Mouse (Mus musculus): ENCODE results near the gene Szrd1.

Gene Szrd1

GRCm38 (mm10) chr4:141067516-141068046 lies 72.0 kb downstream of the Szrd1 start:
- DNase-seq (ENCODE audit: low spot score in 2 of 2): no peak

- no peak for DNase-seq (ENCODE audit: low spot score in 2 of 2)
Observed at GRCm38 (mm10) chr4:141066709-141067515, 72.7 kb downstream of the Szrd1 start.

- peak; percentile 74 to 85 for DNase-seq (ENCODE audit: low spot score in 2 of 2)
Observed at GRCm38 (mm10) chr4:141065123-141065522, 74.5 kb downstream of the Szrd1 start.

- DNase-seq (ENCODE audit: low spot score in 2 of 2): no peak
Observed at GRCm38 (mm10) chr4:141064104-141064659, 75.4 kb downstream of the Szrd1 start.

Data from natural killer cell, adult 2 months (primary cell).